Mouse (Mus musculus) left cerebral cortex, adult 2 months (tissue): ENCODE data around the gene Mroh7. TPM values are rescaled to one million over a fixed set of nuclear protein-coding genes. Genes with fewer than 3 reads are reported as not detected.

Source experiments
- DNase-seq, 2 experiments: peaks; one replicate each; pipeline ENCODE4 v3.0.0; 2021 to 2022; ENCODE audit warnings: low spot score in 2 of 2, mixed read lengths in 1 of 2; ENCODE audit errors: extremely low spot score in 1 of 2
- H3K27ac ChIP-seq: fragments of 200-600 bp; 2 replicates; pipeline ENCODE4 v1.8.1; 2022
- H3K4me3 ChIP-seq: fragments of 200-600 bp; 2 replicates; pipeline ENCODE4 v1.8.1; 2022
- CTCF ChIP-seq: fragments of 200-600 bp; IDR thresholded peaks from 2 replicates; pipeline ENCODE4 v1.8.1; 2022; ENCODE audit warnings: antibody characterized with exemption, mild to moderate bottlenecking, moderate library complexity
- intact Hi-C: fragments of 180-260 bp; cut with DNase I; formaldehyde crosslinking; loops from one replicate; pipeline ENCODE4 v1.15.1; 2025
- total RNA-seq, 2 experiments: library from RNA; stranded (reverse); gene quantifications; 2 replicates each; pipeline ENCODE4 v1.2.3; 2021

The Mroh7 gene
- total RNA-seq, 2 experiments from 2014 or later: 3.1 to 4.6 TPM

GRCm38 (mm10) chr4:106653051-106653450 lies 77.7 kb downstream of the Mroh7 start:
- intact Hi-C loops: no loop called here
- DNase-seq: no peak
- H3K27ac ChIP-seq: no peak overlapping the region
- no peak for TF ChIP-seq CTCF
- H3K4me3 ChIP-seq: no peak overlapping the region

GRCm38 (mm10) chr4:106652546-106652945 lies 78.2 kb downstream of the Mroh7 start:
- intact Hi-C loops: no loop called here
- no peak for TF ChIP-seq CTCF
- DNase-seq: no peak
- no peak overlapping the region for H3K27ac ChIP-seq
- H3K4me3 ChIP-seq: no peak overlapping the region

- intact Hi-C loops: no loop called here
- TF ChIP-seq CTCF: no peak
- DNase-seq: peak; percentile 98
- Histone ChIP-seq H3K27ac (peak within 1 kb of the TSS; percentile 83), H3K4me3 (peak within 1 kb of the TSS; percentile 71)
These were observed 79.7 kb downstream of the Mroh7 start, which contains the start of gene Pars2 for GRCm38 (mm10) chr4:106650833-106651527. Pars2 (plus strand) TSS chr4:106651069.

- TF ChIP-seq CTCF: no peak
- Histone ChIP-seq H3K4me3 (no peak overlapping the region), H3K27ac (no peak overlapping the region)
- intact Hi-C loops: no loop called here
- DNase-seq: no peak
These were observed 83.6 kb downstream of the Mroh7 start for GRCm38 (mm10) chr4:106647137-106647536.

- Histone ChIP-seq H3K4me3 (no peak overlapping the region), H3K27ac (no peak overlapping the region)
- TF ChIP-seq CTCF: no peak
- DNase-seq: no peak
- intact Hi-C loops: no loop called here
These were observed 84.9 kb downstream of the Mroh7 start for GRCm38 (mm10) chr4:106645797-106646196.

- no peak overlapping the region for H3K4me3 ChIP-seq
- no peak for TF ChIP-seq CTCF
- intact Hi-C loops: no loop called here
- H3K27ac ChIP-seq: no peak overlapping the region
- no peak for DNase-seq
These were observed 86.5 kb downstream of the Mroh7 start for GRCm38 (mm10) chr4:106644218-106644610.

GRCm38 (mm10) chr4:106643483-106644217 lies 87.1 kb downstream of the Mroh7 start:
- no peak overlapping the region for H3K27ac ChIP-seq
- TF ChIP-seq CTCF: no peak
- H3K4me3 ChIP-seq: no peak overlapping the region
- DNase-seq: no peak
- intact Hi-C loops: no loop called here

GRCm38 (mm10) chr4:106634086-106634479 lies 96.6 kb downstream of the Mroh7 start:
- Histone ChIP-seq H3K27ac (peak overlapping the region; percentile 63), H3K4me3 (no peak overlapping the region)
- intact Hi-C loops: loop anchor here (2.0 to 5.0 kb wide), 3 partner anchors 15 to 528 kb away; no protein-coding TSS in a partner anchor
- TF ChIP-seq CTCF: no peak
- DNase-seq: no peak

- Histone ChIP-seq H3K4me3 (no peak overlapping the region), H3K27ac (peak overlapping the region; percentile 63)
- intact Hi-C loops: loop anchor here (2.0 to 5.0 kb wide), 3 partner anchors 15 to 529 kb away; no protein-coding TSS in a partner anchor
- DNase-seq: peak in 1 of 2 experiments; percentile 38
- TF ChIP-seq CTCF: no peak
These were observed 97.2 kb downstream of the Mroh7 start for GRCm38 (mm10) chr4:106633281-106634085.

- intact Hi-C loops: loop anchor here (5.0 kb wide), 2 partner anchors 155 to 530 kb away; no protein-coding TSS in a partner anchor
- no peak for DNase-seq
- Histone ChIP-seq H3K27ac (peak overlapping the region; percentile 96; the same call in 1 of the 2 replicates), H3K4me3 (no peak overlapping the region)
- no peak for TF ChIP-seq CTCF
These were observed 98.4 kb downstream of the Mroh7 start for GRCm38 (mm10) chr4:106632313-106632712.

Other genes starting within 250 kb of the Mroh7 start
- gene Bsnd, start 238.6 kb downstream of the Mroh7 start, total RNA-seq: not detected
- gene Dhcr24, start 169.9 kb downstream of the Mroh7 start, total RNA-seq: 10 to 100 TPM; 85.5 to 87.4 TPM
- under 1 TPM in 1 of 2 experiments, not detected in 1; 0.21 TPM for gene Lexm, start 113.7 kb downstream of the Mroh7 start, total RNA-seq
- under 1 TPM; 0.98 to 1.00 TPM for gene Ttc22, start 108.5 kb downstream of the Mroh7 start, total RNA-seq
- gene Pars2, start 79.9 kb downstream of the Mroh7 start, total RNA-seq: 1 to 10 TPM; 6.1 to 6.3 TPM
- 10 to 100 TPM; 44.8 to 47.7 TPM for gene Ttc4, start 52.0 kb downstream of the Mroh7 start, total RNA-seq
- not detected for gene Fam151a, start 3.0 kb upstream of the Mroh7 start, total RNA-seq
- 10 to 100 TPM; 51.7 to 54.1 TPM for gene Acot11, start 74.1 kb upstream of the Mroh7 start, total RNA-seq
- gene Ssbp3, start 179.8 kb upstream of the Mroh7 start, total RNA-seq: 100 to 1,000 TPM; 181 to 187 TPM